Mouse (Mus musculus) erythroblast, embryonic 14.5 days (primary cell): ENCODE data around the gene Hsf5. TPM values are rescaled to one million over a fixed set of nuclear protein-coding genes. Genes with fewer than 3 reads are reported as not detected.

Experiments used
- H3K27me3 ChIP-seq: 2 replicates; pipeline ENCODE4 v1.6.1; 2012; ENCODE audit warnings: inconsistent platforms; ENCODE audit not compliant: control insufficient read depth
- H3K36me3 ChIP-seq: 2 replicates; pipeline ENCODE4 v1.6.1; 2012; ENCODE audit warnings: mild to moderate bottlenecking, inconsistent platforms; ENCODE audit not compliant: control insufficient read depth
- H3K4me1 ChIP-seq: 2 replicates; pipeline ENCODE4 v1.6.1; 2012; ENCODE audit warnings: inconsistent platforms; ENCODE audit not compliant: control insufficient read depth
- H3K4me3 ChIP-seq: replicated peaks from 2 replicates; pipeline ENCODE3; 2012; ENCODE audit warnings: moderate library complexity, mild to moderate bottlenecking, inconsistent platforms
- H3K9me3 ChIP-seq: 2 replicates; pipeline ENCODE4 v1.6.1; 2012; ENCODE audit warnings: low read length, inconsistent platforms, mixed read lengths; ENCODE audit not compliant: control insufficient read depth
- GATA1 ChIP-seq: IDR thresholded peaks from 2 replicates; pipeline ENCODE4 v1.6.1; 2012; ENCODE audit warnings: low read length, inconsistent platforms, mixed read lengths
- TAL1 ChIP-seq: IDR thresholded peaks from 3 replicates; pipeline ENCODE4 v1.6.1; 2012; ENCODE audit warnings: low read length, inconsistent platforms, mixed read lengths
- polyA plus RNA-seq: library from polyadenylated mRNA; stranded (reverse); fragments of >175 nt; gene quantifications from 2 replicates; pipeline ENCODE4 v1.2.3, GENCODE M21; 2012

Gene Hsf5
- polyA plus RNA-seq, 1 experiment: not detected

DNA sequence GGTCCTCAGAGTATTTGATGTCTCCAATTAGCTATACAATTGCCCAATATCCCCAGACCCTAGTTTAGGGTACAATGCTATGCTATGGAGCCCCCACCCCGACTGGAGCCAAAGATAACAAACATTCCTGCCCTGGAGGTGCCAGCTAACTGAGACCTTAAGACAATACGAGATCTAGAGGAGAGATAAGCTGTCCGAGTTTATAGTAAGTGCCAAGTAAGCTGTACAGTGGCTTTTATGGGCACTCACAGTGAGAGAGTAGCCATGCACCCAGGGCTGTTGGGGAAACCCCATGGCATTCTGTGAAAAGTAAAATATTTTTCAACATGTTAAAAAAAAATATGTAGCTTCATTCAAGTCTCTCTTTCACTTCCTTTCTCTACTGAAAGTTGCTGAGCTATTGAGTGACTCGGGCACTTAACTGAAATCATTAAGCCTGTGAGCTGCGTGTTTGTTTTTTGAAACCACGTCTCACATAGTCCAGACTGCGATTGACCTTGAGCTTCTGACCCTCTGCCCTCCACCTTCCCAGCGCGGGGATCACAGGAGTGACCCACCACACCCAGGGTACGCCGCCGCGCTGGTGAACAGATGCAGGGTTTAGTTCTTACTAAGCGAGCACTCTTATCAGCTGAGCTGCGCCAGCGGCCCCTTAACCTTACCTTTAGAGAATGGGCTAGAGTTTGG is 73.2 kb downstream of the Hsf5 start:
- TF ChIP-seq GATA1 (peak; percentile 61; the same call in 1 of the 2 replicates), TAL1 (no peak)
- peak overlapping the region; percentile 54 for H3K4me3 ChIP-seq
- peaks cover 38% of the 10 kb centered on the region for H3K4me1 ChIP-seq
- no peaks in the 10 kb centered on the region for H3K9me3 ChIP-seq
- H3K27me3 ChIP-seq: no peaks in the 10 kb centered on the region
- no peaks in the 10 kb centered on the region for H3K36me3 ChIP-seq

GRCm38 (mm10) chr11:87697131-87697682 is 80.2 kb downstream of the Hsf5 start:
- H3K4me1 ChIP-seq: peaks cover 39% of the 10 kb centered on the region
- H3K4me3 ChIP-seq: no peak overlapping the region
- H3K27me3 ChIP-seq: no peaks in the 10 kb centered on the region
- H3K36me3 ChIP-seq: no peaks in the 10 kb centered on the region
- H3K9me3 ChIP-seq: no peaks in the 10 kb centered on the region
- no peak for TF ChIP-seq GATA1
- TF ChIP-seq TAL1: no peak

DNA sequence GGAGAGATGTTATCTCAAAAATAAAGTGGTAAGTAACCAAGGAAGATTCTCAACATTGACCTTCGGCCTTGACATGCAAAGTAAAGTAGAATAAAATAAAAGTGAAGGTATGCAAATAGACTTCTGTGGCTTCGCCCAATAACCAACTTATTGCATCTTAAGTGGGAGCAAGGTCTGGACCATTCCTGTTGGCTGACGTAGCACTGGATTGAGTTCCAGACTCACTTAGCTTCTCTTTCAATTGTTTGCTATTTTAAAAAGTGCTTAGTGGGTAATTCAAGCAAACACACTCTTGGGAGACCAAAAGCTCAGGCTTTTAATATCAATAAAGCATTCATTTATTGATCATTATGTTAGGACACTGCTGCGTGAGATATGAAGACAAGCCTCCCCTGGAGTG is 81.2 kb downstream of the Hsf5 start:
- Histone ChIP-seq H3K4me3 (no peak overlapping the region), H3K9me3 (no peaks in the 10 kb centered on the region), H3K27me3 (no peaks in the 10 kb centered on the region), H3K4me1 (peaks cover 47% of the 10 kb centered on the region), H3K36me3 (no peaks in the 10 kb centered on the region)
- no peak for TF ChIP-seq TAL1
- TF ChIP-seq GATA1: no peak

GRCm38 (mm10) chr11:87701108-87701507 is 84.1 kb downstream of the Hsf5 start:
- no peaks in the 10 kb centered on the region for H3K9me3 ChIP-seq
- no peaks in the 10 kb centered on the region for H3K27me3 ChIP-seq
- peaks cover 72% of the 10 kb centered on the region for H3K4me1 ChIP-seq
- TF ChIP-seq GATA1 (no peak), TAL1 (no peak)
- peaks cover 2% of the 10 kb centered on the region; the same call in 1 of the 2 replicates for H3K36me3 ChIP-seq
- H3K4me3 ChIP-seq: no peak overlapping the region

GRCm38 (mm10) chr11:87701877-87702620 is 85.1 kb downstream of the Hsf5 start:
- Histone ChIP-seq H3K4me1 (peaks cover 69% of the 10 kb centered on the region), H3K36me3 (peaks cover 2% of the 10 kb centered on the region; the same call in 1 of the 2 replicates), H3K4me3 (no peak overlapping the region), H3K9me3 (no peaks in the 10 kb centered on the region), H3K27me3 (no peaks in the 10 kb centered on the region)
- TF ChIP-seq GATA1: no peak
- no peak for TF ChIP-seq TAL1

- H3K36me3 ChIP-seq: peaks cover 2% of the 10 kb centered on the region; the same call in 1 of the 2 replicates
- no peaks in the 10 kb centered on the region for H3K27me3 ChIP-seq
Measured at GRCm38 (mm10) chr11:87703654-87704053, 86.7 kb downstream of the Hsf5 start.

GRCm38 (mm10) chr11:87704289-87704688 is 87.3 kb downstream of the Hsf5 start:
- Histone ChIP-seq H3K36me3 (peaks cover 2% of the 10 kb centered on the region; the same call in 1 of the 2 replicates), H3K27me3 (no peaks in the 10 kb centered on the region), H3K9me3 (no peaks in the 10 kb centered on the region), H3K4me1 (peaks cover 82% of the 10 kb centered on the region), H3K4me3 (no peak overlapping the region)
- TF ChIP-seq TAL1: no peak
- no peak for TF ChIP-seq GATA1

More at GRCm38 (mm10) chr11:87703654-87704053, 86.7 kb downstream of the Hsf5 start:
- TF ChIP-seq TAL1: peak; percentile 47; the same call in 2 of the 3 replicates
- TF ChIP-seq GATA1: no peak
- Histone ChIP-seq H3K9me3 (no peaks in the 10 kb centered on the region), H3K4me3 (no peak overlapping the region), H3K4me1 (peaks cover 76% of the 10 kb centered on the region)

DNA sequence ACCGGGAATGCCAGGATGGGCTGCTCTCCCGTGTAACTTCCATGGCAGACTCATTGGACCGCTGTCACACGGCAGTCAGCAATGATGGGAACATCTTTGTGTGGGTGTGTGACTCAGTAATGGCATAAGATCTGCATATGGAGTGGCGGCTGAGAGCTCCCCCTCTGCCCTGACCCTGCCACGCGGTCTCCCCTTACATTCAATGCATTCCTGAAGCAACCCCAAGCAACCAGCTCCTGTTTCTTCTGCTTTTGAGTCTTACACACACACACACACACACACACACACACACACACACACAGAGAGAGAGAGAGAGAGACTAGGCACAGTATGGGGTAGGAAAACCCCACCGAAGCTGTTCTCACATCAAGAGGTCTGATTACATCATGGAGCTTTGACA is 90.6 kb downstream of the Hsf5 start:
- Histone ChIP-seq H3K36me3 (peaks cover 2% of the 10 kb centered on the region; the same call in 1 of the 2 replicates), H3K4me1 (peaks cover 84% of the 10 kb centered on the region), H3K9me3 (no peaks in the 10 kb centered on the region), H3K27me3 (no peaks in the 10 kb centered on the region), H3K4me3 (no peak overlapping the region)
- TF ChIP-seq TAL1: no peak
- no peak for TF ChIP-seq GATA1

GRCm38 (mm10) chr11:87708979-87709378 is 92.0 kb downstream of the Hsf5 start:
- Histone ChIP-seq H3K4me1 (peaks cover 79% of the 10 kb centered on the region), H3K27me3 (no peaks in the 10 kb centered on the region), H3K36me3 (peaks cover 2% of the 10 kb centered on the region; the same call in 1 of the 2 replicates), H3K4me3 (no peak overlapping the region), H3K9me3 (no peaks in the 10 kb centered on the region)
- TF ChIP-seq GATA1: no peak
- TF ChIP-seq TAL1: no peak

Other genes starting within 250 kb of the Hsf5 start
- 0.73 and 0.96 TPM in 2 replicates for gene Rad51c, start 212.2 kb upstream of the Hsf5 start, polyA plus RNA-seq
- not detected in 2 replicates for gene Tex14, start 212.1 kb upstream of the Hsf5 start, polyA plus RNA-seq
- not detected in 2 replicates for gene Gm11492, start 50.5 kb upstream of the Hsf5 start, polyA plus RNA-seq
- gene Sept4, start 48.3 kb upstream of the Hsf5 start, polyA plus RNA-seq: 0.08 and 0.09 TPM in 2 replicates
- 0.20 and 0.53 TPM in 2 replicates for gene Mtmr4, start 25.0 kb upstream of the Hsf5 start, polyA plus RNA-seq
- 0.08 and 0.64 TPM in 2 replicates for gene Rnf43, start 45.6 kb downstream of the Hsf5 start, polyA plus RNA-seq
- gene Supt4a, start 120.4 kb downstream of the Hsf5 start, polyA plus RNA-seq: 4.3 and 5.5 TPM in 2 replicates
- gene Tspoap1, start 143.4 kb downstream of the Hsf5 start, polyA plus RNA-seq: 0.47 and 0.71 TPM in 2 replicates
- 3.6 and 4.5 TPM in 2 replicates for gene Mpo, start 176.4 kb downstream of the Hsf5 start, polyA plus RNA-seq
- not detected in 2 replicates for gene Lpo, start 211.1 kb downstream of the Hsf5 start, polyA plus RNA-seq
- gene Mks1, start 236.1 kb downstream of the Hsf5 start, polyA plus RNA-seq: 0.04 and 0.28 TPM in 2 replicates